Mouse (Mus musculus): ENCODE results near the gene Pecam1. TPM values are rescaled to one million over a fixed set of nuclear protein-coding genes. Genes with fewer than 3 reads are reported as not detected.

Pecam1 gene
- total and polyA plus RNA-seq, 3 experiments = 18.4 to 22.3 (median 19.2) TPM

GRCm38 (mm10) chr11:106767516-106767915 is 17.1 kb upstream of the Pecam1 start:
- Histone ChIP-seq H3K4me3 (replicated peaks in 1 of 3; ENCODE audit: low read depth in 2 of 3, low read length in 2 of 3, poor library complexity in 1 of 3) (no peak overlapping the region), H3K27ac (ENCODE audit: insufficient read depth, low read depth) (no peak overlapping the region), H3K36me3 (replicated peaks in 1 of 2; ENCODE audit: control insufficient read depth in 1 of 2, insufficient read depth in 1 of 2, low read length in 1 of 2) (peaks cover 58 to 79% of the 10 kb centered on the region in 2 experiments), H3K9me3 (replicated peaks; ENCODE audit: low read length) (peaks cover 12% of the 10 kb centered on the region), H3K27me3 (replicated peaks) (no peaks in the 10 kb centered on the region), H3K4me2 (ENCODE audit: insufficient read depth, low read depth, poor library complexity, severe bottlenecking) (no peak overlapping the region), H3K9ac (ENCODE audit: insufficient read depth, low read depth) (no peak overlapping the region), H3K79me2 (replicated peaks; ENCODE audit: control insufficient read depth, extremely low read depth, insufficient read depth, poor library complexity, severe bottlenecking) (peaks cover 3% of the 10 kb centered on the region), H3K4me1 (ENCODE audit: control insufficient read depth in 1 of 2, insufficient read depth in 2 of 2) (peaks cover 13 to 41% of the 10 kb centered on the region in 2 experiments; a peak in 3 of 4 replicates)
- DNase-seq (ENCODE audit: extremely low read depth) = no peak
- TF ChIP-seq ZMIZ1 (IDR thresholded peaks at IDR 0.05; ENCODE audit: low read depth, low read length) = no peak
- TF ChIP-seq CTCF (conservative IDR thresholded peaks at IDR 0.05 in 1 of 2, IDR thresholded peaks at IDR 0.05 in 1 of 2; ENCODE audit: low read depth in 2 of 2, low read length in 2 of 2) = peak; percentile 30 to 49; a peak in 3 of 4 replicates
- TF ChIP-seq RAD21 (IDR thresholded peaks at IDR 0.05; ENCODE audit: low read depth, low read length) = peak; percentile 26
- peak; percentile 21; the same call in 1 of the 2 replicates for TF ChIP-seq SMC3 (IDR thresholded peaks at IDR 0.05; ENCODE audit: low read depth, low read length)
- TF ChIP-seq POLR2A (IDR thresholded peaks at IDR 0.05; ENCODE audit: low read depth, low read length) = no peak
- TF ChIP-seq POLR2AphosphoS2 (IDR thresholded peaks at IDR 0.05; ENCODE audit: low read depth, low read length) = 0 out of 2 replicates have a peak, but pooled peaks have one; percentile 55
- dilution Hi-C loops (cut with MboI; ENCODE audit: extremely low pct_ligation_motif_present, extremely low pct_unique_long_range_greater_than_20kb, low sequenced_read_pairs) (no loop called here), in situ Hi-C loops (cut with MboI; ENCODE audit: low pct_ligation_motif_present, low pct_unique_long_range_greater_than_20kb, low sequenced_read_pairs) (loop anchor here (25.0 kb wide), 1 partner anchor 455 kb away; the partner anchor contains the start of genes Cd79b and Gh)

- no peak overlapping the region for H3K4me2 ChIP-seq (ENCODE audit: insufficient read depth, low read depth, poor library complexity, severe bottlenecking)
- H3K9ac ChIP-seq (ENCODE audit: insufficient read depth, low read depth) = no peak overlapping the region
- dilution Hi-C loops (cut with MboI; ENCODE audit: extremely low pct_ligation_motif_present, extremely low pct_unique_long_range_greater_than_20kb, low sequenced_read_pairs) = no loop called here
- peaks cover 15 to 47% of the 10 kb centered on the region in 2 experiments for H3K4me1 ChIP-seq (ENCODE audit: control insufficient read depth in 1 of 2, insufficient read depth in 2 of 2)
- H3K9me3 ChIP-seq (replicated peaks; ENCODE audit: low read length) = peaks cover 12% of the 10 kb centered on the region
- H3K79me2 ChIP-seq (replicated peaks; ENCODE audit: control insufficient read depth, extremely low read depth, insufficient read depth, poor library complexity, severe bottlenecking) = peaks cover 3% of the 10 kb centered on the region
- H3K4me3 ChIP-seq (replicated peaks in 1 of 3; ENCODE audit: low read depth in 2 of 3, low read length in 2 of 3, poor library complexity in 1 of 3) = no peak overlapping the region
- no peaks in the 10 kb centered on the region for H3K27me3 ChIP-seq (replicated peaks)
- H3K27ac ChIP-seq (ENCODE audit: insufficient read depth, low read depth) = no peak overlapping the region
- TF ChIP-seq JUND (conservative IDR thresholded peaks at IDR 0.05; ENCODE audit: low read depth, low read length) (peak; percentile 65), JUN (IDR thresholded peaks at IDR 0.05; ENCODE audit: insufficient read depth, low read depth, low read length) (peak; percentile 40; the same call in 1 of the 2 replicates), ZC3H11A (IDR thresholded peaks at IDR 0.05; ENCODE audit: low read depth, low read length) (no peak), POLR2AphosphoS2 (IDR thresholded peaks at IDR 0.05; ENCODE audit: low read depth, low read length) (0 out of 2 replicates have a peak, but pooled peaks have one; percentile 25), EP300 (IDR thresholded peaks at IDR 0.05; ENCODE audit: low read length) (peak; percentile 57), POLR2A (IDR thresholded peaks at IDR 0.05; ENCODE audit: low read depth, low read length) (no peak)
- DNase-seq (ENCODE audit: extremely low read depth) = no peak
- in situ Hi-C loops (cut with MboI; ENCODE audit: low pct_ligation_motif_present, low pct_unique_long_range_greater_than_20kb, low sequenced_read_pairs) = loop anchor here (25.0 kb wide), 1 partner anchor 454 kb away; the partner anchor contains the start of genes Cd79b and Gh
- H3K36me3 ChIP-seq (replicated peaks in 1 of 2; ENCODE audit: control insufficient read depth in 1 of 2, insufficient read depth in 1 of 2, low read length in 1 of 2) = peaks cover 51 to 72% of the 10 kb centered on the region in 2 experiments
Observed at GRCm38 (mm10) chr11:106766611-106767162, 16.3 kb upstream of the Pecam1 start.

GRCm38 (mm10) chr11:106762800-106763185 is 12.4 kb upstream of the Pecam1 start:
- H3K9me3 ChIP-seq (replicated peaks; ENCODE audit: low read length) = peaks cover 4% of the 10 kb centered on the region
- DNase-seq (ENCODE audit: extremely low read depth) = no peak
- H3K4me2 ChIP-seq (ENCODE audit: insufficient read depth, low read depth, poor library complexity, severe bottlenecking) = peak overlapping the region; percentile 58
- H3K27me3 ChIP-seq (replicated peaks) = no peaks in the 10 kb centered on the region
- peak overlapping the region; percentile 47 for H3K9ac ChIP-seq (ENCODE audit: insufficient read depth, low read depth)
- peak overlapping the region; percentile 97 for H3K27ac ChIP-seq (ENCODE audit: insufficient read depth, low read depth)
- H3K4me1 ChIP-seq (ENCODE audit: control insufficient read depth in 1 of 2, insufficient read depth in 2 of 2) = peaks cover 39 to 78% of the 10 kb centered on the region in 2 experiments
- H3K79me2 ChIP-seq (replicated peaks; ENCODE audit: control insufficient read depth, extremely low read depth, insufficient read depth, poor library complexity, severe bottlenecking) = no peaks in the 10 kb centered on the region
- dilution Hi-C loops (cut with MboI; ENCODE audit: extremely low pct_ligation_motif_present, extremely low pct_unique_long_range_greater_than_20kb, low sequenced_read_pairs) = no loop called here
- 0 out of 2 replicates have a peak, but pooled peaks have one; percentile 3 for TF ChIP-seq HCFC1 (IDR thresholded peaks at IDR 0.05; ENCODE audit: low read depth, low read length)
- 0 out of 2 replicates have a peak, but pooled peaks have one; percentile 15 for TF ChIP-seq POLR2A (IDR thresholded peaks at IDR 0.05; ENCODE audit: low read depth, low read length)
- no peak for TF ChIP-seq ZNF384 (IDR thresholded peaks at IDR 0.05; ENCODE audit: low read depth, low read length)
- TF ChIP-seq UBTF (IDR thresholded peaks at IDR 0.05; ENCODE audit: low read depth, low read length) = peak; percentile 13; the same call in 1 of the 2 replicates
- H3K36me3 ChIP-seq (replicated peaks in 1 of 2; ENCODE audit: control insufficient read depth in 1 of 2, insufficient read depth in 1 of 2, low read length in 1 of 2) = peaks cover 26 to 50% of the 10 kb centered on the region in 2 experiments
- H3K4me3 ChIP-seq (replicated peaks in 1 of 3; ENCODE audit: low read depth in 2 of 3, low read length in 2 of 3, poor library complexity in 1 of 3) = peak overlapping the region in 1 of 3 experiments; percentile 10
- in situ Hi-C loops (cut with MboI; ENCODE audit: low pct_ligation_motif_present, low pct_unique_long_range_greater_than_20kb, low sequenced_read_pairs) = loop anchor here (25.0 kb wide), 1 partner anchor 450 kb away; the partner anchor contains the start of genes Cd79b and Gh

Data from CH12.LX (cell line).